Mouse (Mus musculus): ENCODE measurements around the gene Lonp2. TPM values are rescaled to one million over a fixed set of nuclear protein-coding genes. Genes with fewer than 3 reads are reported as not detected.
A peak's percentile ranks its signal among the peaks of the same experiment; 100 is the strongest.

The Lonp2 gene
- polyA plus RNA-seq, 1 experiment from 2014 or later, result 72.5 TPM

GRCm38 (mm10) chr8:86766548-86767211 is 142.8 kb downstream of the Lonp2 start:
- Histone ChIP-seq H3K27me3 (replicated peaks; ENCODE audit: control insufficient read depth, insufficient read depth, low read length) (0 out of 2 replicates have a peak, but pooled peaks cover 3% of the 10 kb centered on the region), H3K9ac (ENCODE audit: low read depth, low read length) (no peak overlapping the region), H3K4me3 (ENCODE audit: low read length) (no peak overlapping the region), H3K27ac (ENCODE audit: low read length) (peak overlapping the region; percentile 48; the same call in 1 of the 2 replicates), H3K4me1 (ENCODE audit: control insufficient read depth, insufficient read depth, low read length) (no peaks in the 10 kb centered on the region), H3K4me2 (ENCODE audit: low read depth, low read length) (no peak overlapping the region), H3K9me3 (ENCODE audit: control insufficient read depth, low read length) (no peaks in the 10 kb centered on the region), H3K36me3 (ENCODE audit: control insufficient read depth, insufficient read depth, low read length) (no peaks in the 10 kb centered on the region)
- ATAC-seq, result peak; percentile 86
- 71% methylated on average over 9 of the region's 9 CpGs for WGBS

- H3K4me1 ChIP-seq (ENCODE audit: control insufficient read depth, insufficient read depth, low read length), result no peaks in the 10 kb centered on the region
- WGBS, result 50% methylated on average over 5 of the region's 5 CpGs
- H3K4me3 ChIP-seq (ENCODE audit: low read length), result no peak overlapping the region
- no peaks in the 10 kb centered on the region for H3K36me3 ChIP-seq (ENCODE audit: control insufficient read depth, insufficient read depth, low read length)
- H3K27me3 ChIP-seq (replicated peaks; ENCODE audit: control insufficient read depth, insufficient read depth, low read length), result peaks cover under 1% of the 10 kb centered on the region; the same call in 1 of the 2 replicates
- no peak overlapping the region for H3K4me2 ChIP-seq (ENCODE audit: low read depth, low read length)
- H3K9ac ChIP-seq (ENCODE audit: low read depth, low read length), result no peak overlapping the region
- H3K9me3 ChIP-seq (ENCODE audit: control insufficient read depth, low read length), result no peaks in the 10 kb centered on the region
- H3K27ac ChIP-seq (ENCODE audit: low read length), result no peak overlapping the region
- ATAC-seq, result peak; percentile 45
These were observed 144.7 kb downstream of the Lonp2 start for GRCm38 (mm10) chr8:86768499-86768898.

GRCm38 (mm10) chr8:86769945-86770715 is 146.3 kb downstream of the Lonp2 start:
- H3K27me3 ChIP-seq (replicated peaks; ENCODE audit: control insufficient read depth, insufficient read depth, low read length), result no peaks in the 10 kb centered on the region; the same call in 1 of the 2 replicates
- ATAC-seq, result no peak
- 78% methylated on average over 1 of the region's 1 CpGs for WGBS
- no peak overlapping the region for H3K4me2 ChIP-seq (ENCODE audit: low read depth, low read length)
- H3K9ac ChIP-seq (ENCODE audit: low read depth, low read length), result no peak overlapping the region
- no peaks in the 10 kb centered on the region for H3K4me1 ChIP-seq (ENCODE audit: control insufficient read depth, insufficient read depth, low read length)
- H3K36me3 ChIP-seq (ENCODE audit: control insufficient read depth, insufficient read depth, low read length), result no peaks in the 10 kb centered on the region
- H3K4me3 ChIP-seq (ENCODE audit: low read length), result no peak overlapping the region
- H3K27ac ChIP-seq (ENCODE audit: low read length), result no peak overlapping the region
- no peaks in the 10 kb centered on the region for H3K9me3 ChIP-seq (ENCODE audit: control insufficient read depth, low read length)

Small RNAs within 50 kb of the gene (microRNA-seq; reads per million reads assigned to microRNA genes)
- gene Gm44348, result not detected

Other genes with a start within 250 kb of the Lonp2 start
- gene Abcc12, start 43.4 kb upstream of the Lonp2 start, polyA plus RNA-seq (2015; fragmentation: Nextera tagmentation; extraction: Ambion mirVana), result 0.06 and 0.09 TPM in 2 replicates
- 0.91 and 2.1 TPM in 2 replicates for gene Gm10638, start 121.7 kb downstream of the Lonp2 start, polyA plus RNA-seq (2015; fragmentation: Nextera tagmentation; extraction: Ambion mirVana)
- 16.3 and 21.7 TPM in 2 replicates for gene Siah1a, start 121.9 kb downstream of the Lonp2 start, polyA plus RNA-seq (2015; fragmentation: Nextera tagmentation; extraction: Ambion mirVana)